Mouse (Mus musculus): Measurements from ENCODE around the gene Lgals8.

DNA sequence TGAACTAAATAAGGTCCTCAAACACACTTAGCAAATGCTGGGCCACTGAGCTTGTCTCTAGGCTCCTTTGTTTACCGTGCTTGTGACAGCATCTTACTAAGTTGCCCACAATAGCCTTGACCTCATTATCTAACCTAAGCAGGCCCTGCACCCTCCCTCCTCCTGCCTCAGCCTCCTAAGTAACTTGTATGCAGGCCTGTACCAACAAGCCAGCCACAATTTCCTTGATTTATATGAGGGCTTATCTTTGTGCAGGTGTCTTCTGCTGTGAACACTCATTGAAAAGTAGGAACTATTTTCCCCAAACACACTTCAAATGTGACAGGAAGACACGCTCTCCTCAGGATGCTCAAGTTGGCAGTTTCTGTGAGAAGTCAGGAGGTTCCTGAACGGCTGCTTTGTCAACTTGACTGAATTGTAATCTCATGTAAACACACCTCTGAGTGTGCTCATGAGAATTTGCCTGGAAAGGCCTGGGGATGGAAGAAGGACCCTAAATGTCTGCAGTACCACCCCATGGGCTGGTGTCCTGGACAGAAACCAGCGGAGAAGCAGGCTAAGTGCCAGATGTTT, 38.0 kb upstream of the Lgals8 start:
- no peak for TF ChIP-seq REST (IDR thresholded peaks at IDR 0.05; ENCODE audit: insufficient read depth, insufficient read length)
- TF ChIP-seq POLR2AphosphoS2 (IDR thresholded peaks at IDR 0.05; ENCODE audit: insufficient read length, low read depth): no peak
- no peak for TF ChIP-seq POLR2A (IDR thresholded peaks at IDR 0.05; ENCODE audit: insufficient read length, low read depth)
- no peak for TF ChIP-seq CEBPB (IDR thresholded peaks at IDR 0.05; ENCODE audit: insufficient read depth, poor library complexity, severe bottlenecking)
- TF ChIP-seq E2F4 (IDR thresholded peaks at IDR 0.05; ENCODE audit: insufficient read depth): no peak
- no peak for TF ChIP-seq SRF (IDR thresholded peaks at IDR 0.05; ENCODE audit: control insufficient read depth, insufficient read length, low read depth)
- TF ChIP-seq TCF12 (IDR thresholded peaks at IDR 0.05; ENCODE audit: insufficient read depth, poor library complexity, severe bottlenecking): no peak
- no peak for TF ChIP-seq USF1 (IDR thresholded peaks at IDR 0.05; ENCODE audit: low read depth)
- no peak for TF ChIP-seq MYOG (IDR thresholded peaks at IDR 0.05; ENCODE audit: control insufficient read depth in 1 of 3, insufficient read depth in 1 of 3, insufficient read length in 2 of 3, low read depth in 2 of 3)
- TF ChIP-seq MAX (IDR thresholded peaks at IDR 0.05; ENCODE audit: low read depth): no peak
- TF ChIP-seq MYOD1 (IDR thresholded peaks at IDR 0.05; ENCODE audit: control insufficient read depth in 1 of 3, insufficient read length in 2 of 3, low read depth in 2 of 3): no peak

Data from myocyte (in vitro differentiated cells).